Mouse (Mus musculus): ENCODE data around the gene Cntn6.

The Cntn6 gene

DNA sequence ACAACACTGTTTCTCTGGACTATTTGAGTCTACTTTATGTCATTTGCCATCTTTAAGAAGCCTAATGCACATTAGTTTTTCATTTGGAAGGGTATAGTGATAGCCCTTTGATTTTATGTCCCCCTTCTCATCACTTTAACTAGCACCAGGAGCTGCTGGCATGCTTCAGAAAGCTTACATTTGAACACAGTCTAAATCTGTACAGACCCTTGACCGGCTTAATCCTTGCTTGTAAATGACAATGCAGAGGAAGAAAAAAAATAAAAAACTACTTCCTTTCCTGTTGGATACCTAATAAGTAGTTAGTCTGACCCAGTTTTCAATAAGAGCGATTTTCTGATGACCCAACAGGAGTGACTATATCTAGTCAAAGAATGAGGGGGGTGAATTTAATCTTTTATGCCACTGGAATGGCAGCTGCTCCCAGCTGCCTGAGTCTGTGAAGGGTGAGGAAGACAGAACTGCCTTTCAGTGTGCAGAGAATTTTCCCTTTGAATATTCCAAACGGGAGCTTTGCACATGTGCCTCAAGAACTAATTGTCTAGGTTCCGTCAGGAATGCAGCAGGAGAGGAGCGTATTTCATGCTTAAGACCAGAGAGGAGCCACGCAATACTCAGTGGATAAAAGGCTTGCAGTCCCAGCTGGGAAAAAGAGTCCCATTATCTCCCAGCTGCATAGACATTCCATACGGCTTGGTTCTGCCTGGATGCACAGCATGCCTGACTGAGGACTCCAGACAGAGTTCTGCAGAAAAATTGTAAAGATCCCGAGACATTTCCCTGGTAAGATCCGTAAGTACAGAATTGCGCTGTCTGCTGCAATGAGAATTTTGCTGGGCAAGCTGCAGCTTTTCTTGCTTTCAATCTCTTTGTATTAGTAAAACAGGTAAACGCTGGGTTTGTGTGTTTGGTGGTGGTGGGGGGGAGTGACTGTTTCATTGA is at the start of gene Cntn6:
Gene Cntn6, plus strand, starts transcription at position 301 of the 942 bp plus-strand sequence.
- DNase-seq (ENCODE audit: low spot score) = peak; percentile 63

DNA sequence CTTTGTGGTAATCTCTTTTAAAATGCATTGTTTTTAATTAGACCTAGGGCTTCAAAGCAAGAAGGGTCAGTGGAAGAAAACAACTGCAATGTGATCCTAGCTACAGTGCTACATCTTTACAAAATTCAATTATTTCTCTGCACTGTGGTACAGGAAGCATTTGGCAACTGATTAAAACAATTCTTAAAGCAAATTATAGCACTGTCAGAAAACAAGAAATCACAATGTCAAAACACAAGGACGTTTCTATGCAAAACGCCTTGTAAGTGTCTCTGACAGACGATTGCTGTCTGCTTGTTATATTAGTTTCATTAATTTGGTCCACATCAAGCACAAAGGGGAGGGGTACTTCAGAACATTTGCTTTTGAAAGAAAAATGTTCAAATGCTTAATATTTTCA is 48.9 kb upstream of the Cntn6 start:
- no peak for DNase-seq (ENCODE audit: low spot score)

DNA sequence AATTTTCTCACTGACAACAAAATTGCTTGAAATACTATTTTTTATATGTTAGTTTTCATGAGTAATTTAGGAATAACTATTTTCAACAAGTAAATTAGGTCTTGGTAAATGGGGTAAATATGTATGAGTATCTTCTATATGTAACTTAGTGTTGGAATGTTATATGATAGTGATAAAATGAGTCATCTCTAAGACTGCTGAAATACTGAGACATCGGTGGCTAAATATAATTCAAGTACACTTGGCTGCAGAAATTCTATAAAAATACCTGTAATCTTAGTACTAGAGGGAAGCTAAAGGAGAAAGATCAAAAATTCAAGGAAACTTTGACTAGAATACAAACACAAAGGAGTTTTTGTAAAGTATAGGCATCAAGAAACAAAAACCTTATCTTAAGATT is 21.9 kb upstream of the Cntn6 start:
- no peak for DNase-seq (ENCODE audit: low spot score)

DNA sequence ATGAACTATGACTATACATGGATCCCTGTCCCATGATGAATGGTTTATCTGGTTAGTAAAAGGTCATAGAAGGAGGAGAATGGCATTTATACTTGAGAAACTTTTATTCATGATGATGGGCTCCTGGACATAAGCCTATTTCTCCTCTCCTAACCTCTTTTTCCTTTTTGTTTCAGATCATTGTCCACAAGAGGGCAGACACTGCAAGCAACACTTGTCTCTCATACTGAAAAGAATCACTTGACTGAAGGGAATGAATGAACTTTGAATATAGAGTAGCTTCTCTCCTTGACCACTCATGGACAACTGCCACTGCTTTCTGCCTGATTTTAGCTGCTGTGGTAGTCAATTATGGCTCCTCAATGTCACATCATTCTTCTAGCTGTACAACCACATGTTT is 13.3 kb upstream of the Cntn6 start:
- DNase-seq (ENCODE audit: low spot score) = peak; percentile 27

DNA sequence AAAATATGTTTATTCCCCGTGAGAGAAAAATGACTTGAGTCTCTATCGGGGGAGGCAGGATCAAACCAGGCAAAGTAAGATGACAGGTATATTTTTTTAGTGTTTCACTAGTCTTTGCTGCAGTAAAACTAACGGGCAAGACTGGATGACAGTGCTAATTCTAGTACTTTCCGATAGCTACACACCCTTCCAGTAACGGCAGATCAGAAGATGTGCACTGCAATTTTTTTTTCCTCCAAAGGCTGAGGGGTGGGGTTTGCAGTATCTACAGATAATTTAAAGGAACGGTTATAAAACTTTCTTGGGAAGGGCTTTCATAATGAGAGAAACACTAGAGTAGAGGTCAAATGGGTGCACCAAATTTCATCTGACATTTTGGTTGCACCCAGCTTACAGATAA is 869 bp downstream of the Cntn6 start:
- no peak for DNase-seq (ENCODE audit: low spot score)

DNA sequence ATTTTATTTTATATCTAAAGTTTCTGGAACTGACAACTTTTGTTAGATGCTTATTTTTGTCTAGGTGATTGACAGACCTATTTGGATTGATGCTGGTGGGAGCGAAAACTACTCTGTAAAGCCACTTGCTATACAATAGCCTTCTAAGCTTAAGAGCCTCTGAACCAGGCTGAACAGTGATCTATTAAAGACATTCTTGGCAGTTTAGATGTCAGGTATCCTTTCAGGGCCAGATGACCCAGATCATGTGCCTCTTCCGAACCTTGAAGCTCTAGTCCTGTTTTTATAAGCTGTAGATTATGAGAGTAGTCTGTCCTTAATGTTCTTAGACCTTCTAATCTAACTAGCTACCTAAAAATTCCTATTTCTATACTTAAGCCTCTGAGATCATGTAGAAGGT is 3.2 kb downstream of the Cntn6 start:
- DNase-seq (ENCODE audit: low spot score) = no peak

DNA sequence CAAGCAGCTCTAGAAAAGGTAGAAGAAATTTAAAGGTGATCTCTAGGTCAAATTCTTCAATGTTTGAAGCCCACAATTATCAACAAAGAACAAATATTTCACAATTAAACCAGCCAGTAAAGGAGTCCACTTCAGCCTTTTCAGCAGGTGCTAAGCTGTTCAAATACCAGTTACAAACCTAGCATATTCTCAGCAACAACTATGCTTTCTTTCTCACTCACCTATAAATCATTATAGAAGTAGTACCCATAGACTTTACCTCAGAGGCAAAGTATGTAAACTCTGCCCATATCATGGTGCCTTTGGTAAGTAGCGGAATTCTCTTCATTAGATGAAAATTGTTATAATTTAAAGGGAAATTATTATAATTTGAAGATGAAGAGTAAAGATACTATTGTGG is 71.4 kb downstream of the Cntn6 start:
- no peak for DNase-seq (ENCODE audit: low spot score)

DNA sequence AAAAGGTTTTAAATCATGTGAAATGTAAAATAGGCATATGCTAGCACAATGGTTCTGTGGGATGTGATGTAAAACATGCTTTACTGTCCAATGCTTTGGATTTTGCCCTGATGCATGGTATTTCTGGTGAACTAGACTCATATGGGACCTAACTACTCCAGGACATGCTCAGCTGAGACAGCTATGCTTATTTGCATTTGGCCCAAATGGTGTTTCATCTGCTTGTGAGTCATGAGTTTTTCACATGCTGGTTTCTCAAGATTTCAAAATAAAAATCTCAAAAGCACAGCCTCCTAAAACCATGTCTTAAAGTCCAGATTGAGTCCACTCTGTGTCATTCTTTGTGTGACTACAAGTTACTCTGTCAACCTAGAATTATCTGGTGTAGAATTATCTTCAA is 77.0 kb downstream of the Cntn6 start:
- no peak for DNase-seq (ENCODE audit: low spot score)

DNA sequence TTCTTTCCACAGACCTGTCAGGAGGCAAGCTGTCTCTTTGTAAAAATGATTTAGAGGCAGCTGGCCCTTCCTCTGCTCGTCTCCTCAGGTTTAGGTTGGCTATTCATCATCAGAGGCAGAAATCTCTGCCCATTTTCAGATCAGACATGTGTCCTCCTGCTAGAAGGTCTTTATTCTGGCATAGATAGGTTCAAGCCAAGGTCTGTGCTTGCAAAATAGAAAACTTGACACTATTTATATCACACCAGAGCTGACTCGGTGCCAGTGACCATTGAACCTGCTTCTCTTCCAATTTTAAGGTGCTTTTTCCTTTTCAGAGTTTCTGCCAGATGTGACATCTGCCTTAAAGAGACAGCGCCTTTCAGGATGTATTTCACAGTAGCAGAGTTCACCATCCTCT is 95.4 kb downstream of the Cntn6 start:
- DNase-seq (ENCODE audit: low spot score) = no peak

DNA sequence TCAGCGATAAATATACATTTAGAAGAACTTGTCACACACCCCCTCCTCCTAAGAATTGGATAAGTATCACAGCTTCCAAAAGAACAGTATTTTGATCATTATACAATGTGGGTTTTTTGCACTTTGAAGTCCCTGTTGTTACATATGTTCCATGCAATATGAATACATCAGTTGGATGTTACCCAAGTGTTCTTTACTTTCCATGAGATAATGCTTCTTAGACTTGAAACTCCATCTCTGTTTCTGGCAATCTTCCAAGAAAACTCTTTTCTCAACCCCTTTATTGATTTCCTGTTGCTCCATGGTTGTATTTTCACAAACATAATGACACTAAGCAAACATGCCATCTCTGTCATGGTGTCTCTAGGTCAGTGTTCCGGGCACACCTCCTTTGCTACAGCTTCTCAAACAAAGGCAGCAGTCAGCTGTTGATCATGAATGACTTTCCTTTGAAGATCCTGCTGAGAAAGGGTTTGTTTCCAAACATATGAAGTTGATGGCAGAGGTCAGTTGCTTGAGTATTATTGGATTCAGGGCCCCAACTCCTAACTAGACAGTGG is 108.3 kb downstream of the Cntn6 start:
- DNase-seq (ENCODE audit: low spot score) = no peak

DNA sequence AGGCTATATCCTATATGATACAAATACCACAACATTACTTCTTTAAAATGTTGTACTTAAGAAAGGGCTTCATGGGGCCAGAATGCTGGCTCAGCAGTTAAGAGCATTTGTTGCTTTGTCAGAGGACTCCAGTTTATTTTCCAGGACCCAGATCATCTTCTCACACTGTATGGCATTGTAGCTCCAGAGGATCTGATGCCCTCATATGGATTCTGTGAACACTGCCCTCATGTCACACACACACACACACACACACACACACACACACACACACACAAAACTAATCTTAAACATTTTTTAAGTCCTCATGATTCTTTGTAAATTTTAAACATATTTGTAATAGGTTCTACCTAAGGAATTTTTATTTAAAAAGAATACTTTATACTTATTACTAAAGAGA is 110.3 kb downstream of the Cntn6 start:
- no peak for DNase-seq (ENCODE audit: low spot score)

DNA sequence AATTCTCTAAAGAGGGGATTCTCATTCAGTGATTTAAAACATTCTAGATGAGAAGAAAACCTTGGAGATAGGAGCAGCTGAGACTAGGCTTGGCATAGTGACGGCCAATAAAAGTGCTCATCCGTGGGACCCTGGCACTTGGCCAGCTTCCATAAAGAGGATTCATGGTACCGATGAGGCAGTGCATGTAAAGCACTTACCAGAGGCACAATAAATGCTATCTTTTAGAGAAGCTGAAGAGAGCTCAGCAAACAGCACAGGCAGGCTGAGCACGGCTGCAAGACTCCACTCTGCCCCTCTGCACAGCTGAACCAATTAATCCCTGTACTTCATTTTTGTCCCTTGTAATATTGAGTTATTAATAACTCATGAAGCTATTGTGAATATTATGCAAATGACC is 110.8 kb downstream of the Cntn6 start:
- no peak for DNase-seq (ENCODE audit: low spot score)

DNA sequence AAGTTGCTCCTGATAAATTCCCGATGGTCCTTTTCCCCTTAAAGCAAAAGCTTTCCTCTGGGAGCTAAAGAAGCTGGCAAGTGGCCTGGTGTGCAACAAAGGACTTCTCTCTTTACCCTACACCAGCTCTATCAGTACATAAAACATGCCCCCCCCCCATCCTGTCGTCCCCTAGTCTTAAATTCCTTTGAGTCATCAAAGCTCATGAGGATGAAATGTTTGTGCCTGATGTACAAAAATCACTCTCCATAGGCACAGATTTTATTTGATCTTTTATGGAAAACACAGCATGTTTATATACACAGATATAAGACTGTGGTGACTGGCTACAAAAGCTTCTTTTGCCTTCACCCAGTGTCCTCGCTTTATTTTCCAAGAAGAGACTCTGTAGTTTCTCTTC is 112.6 kb downstream of the Cntn6 start:
- no peak for DNase-seq (ENCODE audit: low spot score)

DNA sequence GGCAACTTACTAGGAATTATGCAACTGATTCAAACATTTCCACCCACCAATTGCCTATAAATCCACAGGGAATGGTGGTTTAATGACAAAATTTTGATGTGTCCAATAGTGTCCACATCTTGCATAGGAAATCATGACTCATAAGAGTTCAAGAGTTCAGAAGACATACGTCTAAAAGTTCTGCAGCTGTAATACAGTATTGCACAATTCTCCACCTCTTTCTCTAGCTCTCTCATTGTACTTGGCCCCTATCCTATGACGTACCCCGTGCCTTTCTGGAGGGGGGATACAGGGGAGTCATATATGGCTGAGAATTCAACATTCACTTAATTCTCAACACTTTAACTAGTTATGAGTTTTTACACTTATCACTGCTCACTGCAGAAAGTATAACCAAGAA is 160.9 kb downstream of the Cntn6 start:
- DNase-seq (ENCODE audit: low spot score) = no peak

DNA sequence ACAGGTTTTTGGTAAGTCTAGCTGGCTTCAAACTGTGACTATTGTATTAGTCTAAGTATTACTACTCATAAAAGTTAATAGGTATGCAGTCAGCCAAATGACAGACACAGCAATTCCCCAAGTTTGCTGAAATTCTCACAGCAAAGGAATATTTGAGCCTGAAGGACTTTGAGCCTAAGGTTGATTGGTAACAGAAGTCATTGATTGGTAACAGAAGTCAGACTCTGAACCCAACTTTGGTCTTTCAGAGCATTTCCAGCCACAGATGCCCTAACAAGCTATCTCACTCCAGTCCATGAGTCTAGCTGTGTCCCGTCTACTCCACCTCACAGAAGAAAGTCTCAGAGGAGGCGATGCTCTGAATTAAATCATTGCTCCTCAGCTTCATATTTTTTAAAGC is 176.1 kb downstream of the Cntn6 start:
- DNase-seq (ENCODE audit: low spot score) = no peak

DNA sequence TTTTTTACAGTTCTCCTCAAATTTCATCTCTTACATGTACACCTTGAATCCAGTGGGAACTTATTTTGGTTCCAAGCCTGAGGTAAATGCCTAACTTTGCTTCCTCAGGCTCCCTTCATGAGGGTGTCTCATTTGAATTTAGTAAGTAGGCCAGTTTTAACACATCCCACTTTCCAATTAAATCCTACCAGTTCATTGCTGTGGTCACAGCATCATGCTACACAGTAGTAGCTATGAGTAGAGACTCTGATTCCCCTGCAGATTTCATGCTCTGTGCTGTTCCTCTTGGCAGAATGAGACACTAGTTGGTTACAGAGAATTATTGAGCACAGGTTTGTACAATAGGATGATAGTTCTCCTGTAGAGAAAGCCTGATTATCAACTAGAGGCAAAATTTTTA is 181.7 kb downstream of the Cntn6 start:
- DNase-seq (ENCODE audit: low spot score) = no peak

DNA sequence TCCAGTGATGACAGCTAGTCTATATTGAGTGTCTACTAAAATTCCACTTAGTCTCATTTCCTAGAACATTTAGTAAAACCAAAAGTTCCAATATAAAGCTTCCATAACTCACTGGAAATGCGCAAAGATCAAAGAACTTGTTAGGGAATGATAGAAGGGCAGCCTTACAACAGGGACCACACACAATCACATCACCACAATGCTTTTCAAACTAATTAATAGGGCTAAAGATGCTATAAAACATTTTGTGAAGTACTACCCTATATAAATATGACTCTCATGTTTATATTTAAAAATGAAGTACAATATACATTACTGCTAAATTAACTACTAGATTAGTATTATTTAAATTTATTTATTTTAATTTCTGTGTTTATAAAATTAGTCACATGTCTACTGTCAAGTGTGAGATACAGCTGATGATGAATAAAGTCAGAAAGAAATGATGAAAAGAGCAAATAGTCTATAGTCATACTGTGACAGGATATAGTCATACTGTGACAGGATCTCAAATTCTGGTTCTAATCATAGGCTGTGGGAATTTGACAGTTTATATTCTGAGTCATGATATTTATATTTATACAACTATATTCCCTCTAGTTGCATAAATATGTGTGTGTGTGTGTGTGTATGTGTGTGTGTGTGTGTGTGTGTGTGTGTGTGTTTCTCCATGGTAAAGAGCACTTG is 187.4 kb downstream of the Cntn6 start:
- DNase-seq (ENCODE audit: low spot score) = no peak

DNA sequence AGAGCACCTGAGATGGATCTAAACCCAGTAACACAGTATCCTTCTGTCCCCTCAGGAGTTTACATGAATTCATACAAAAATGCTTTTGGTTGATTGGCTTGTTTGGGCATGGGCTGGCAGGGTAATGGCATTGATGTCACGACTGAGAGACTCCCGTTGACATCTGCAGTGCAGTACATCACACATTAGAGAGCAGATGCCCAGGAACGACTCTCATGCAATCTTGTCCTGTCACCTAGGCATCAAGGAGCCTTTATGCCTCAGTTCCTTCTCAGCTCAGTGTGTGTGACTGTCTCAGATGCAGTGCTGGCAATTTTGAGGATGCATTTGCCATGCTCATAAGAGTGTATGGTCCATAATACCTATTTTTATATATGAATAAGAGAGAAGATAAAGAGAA is 195.4 kb downstream of the Cntn6 start:
- DNase-seq (ENCODE audit: low spot score) = no peak

DNA sequence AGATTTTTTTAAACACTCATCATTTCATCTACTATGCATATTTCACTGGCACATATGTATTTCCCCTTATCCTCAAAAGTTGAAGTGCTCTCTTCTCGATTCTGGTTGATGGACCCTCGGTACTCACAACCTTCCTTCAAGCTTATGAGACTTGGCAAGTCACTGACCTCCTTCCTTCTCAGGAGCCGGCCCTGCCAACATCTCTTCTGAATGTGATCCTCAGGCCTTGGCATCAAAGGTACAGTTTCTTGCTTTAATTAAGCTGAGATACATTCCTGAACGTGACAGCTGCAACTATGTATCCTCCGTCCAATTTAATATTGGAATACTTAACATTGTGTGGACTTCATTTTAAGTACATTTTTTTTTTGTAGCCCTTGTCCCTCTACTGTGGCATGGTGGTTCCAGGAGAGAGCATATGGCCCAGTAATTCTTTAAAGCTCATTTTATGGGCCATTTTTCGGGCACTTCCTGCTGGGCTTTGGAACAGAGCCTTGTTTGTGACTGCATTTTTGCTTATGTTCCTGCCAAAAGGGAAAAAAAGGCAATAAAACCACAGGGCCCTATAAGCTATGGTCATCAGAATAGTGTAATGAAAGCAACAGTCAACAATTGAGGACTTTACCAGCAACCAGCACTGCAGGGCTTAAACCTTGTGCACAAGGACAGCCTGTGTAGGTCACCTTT is 196.0 kb downstream of the Cntn6 start:
- DNase-seq (ENCODE audit: low spot score) = no peak

DNA sequence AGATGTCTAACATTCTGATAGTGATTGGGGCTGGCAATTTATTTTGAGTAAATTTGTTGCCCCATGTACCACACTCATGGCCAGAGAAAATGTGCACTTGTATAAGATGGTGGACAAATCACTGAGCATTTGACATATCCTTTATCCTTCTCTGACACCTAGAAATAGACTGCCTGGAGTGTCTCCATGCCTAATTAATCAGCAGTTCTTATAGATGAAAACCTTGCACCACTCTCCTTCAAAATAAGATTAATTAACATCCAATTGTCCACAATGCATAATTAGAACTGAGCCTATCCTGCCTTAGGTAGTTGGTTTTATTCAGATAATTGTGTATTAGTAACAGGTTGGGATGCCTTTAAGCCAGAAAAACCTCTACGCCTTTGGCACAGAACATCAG is 236.0 kb downstream of the Cntn6 start:
- no peak for DNase-seq (ENCODE audit: low spot score)

DNA sequence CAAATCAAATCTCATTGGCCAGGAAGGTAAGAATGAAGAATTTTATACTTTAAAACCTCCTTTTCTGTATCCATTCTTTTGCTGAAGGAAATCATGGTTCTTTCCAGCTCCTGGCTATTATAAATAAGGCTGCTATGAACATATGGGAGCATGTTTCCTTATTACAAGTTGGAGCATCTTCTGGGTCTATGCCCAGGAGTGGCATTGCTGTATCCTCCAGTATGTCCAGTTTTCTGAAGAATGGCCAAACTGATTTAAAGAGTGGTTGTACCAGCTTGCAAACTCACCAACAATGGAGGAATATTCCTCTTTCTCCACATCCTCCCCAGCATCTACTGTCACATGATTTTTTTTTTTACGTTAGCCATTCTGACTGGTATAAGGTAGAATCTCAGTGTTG is 241.7 kb downstream of the Cntn6 start:
- DNase-seq (ENCODE audit: low spot score) = no peak

DNA sequence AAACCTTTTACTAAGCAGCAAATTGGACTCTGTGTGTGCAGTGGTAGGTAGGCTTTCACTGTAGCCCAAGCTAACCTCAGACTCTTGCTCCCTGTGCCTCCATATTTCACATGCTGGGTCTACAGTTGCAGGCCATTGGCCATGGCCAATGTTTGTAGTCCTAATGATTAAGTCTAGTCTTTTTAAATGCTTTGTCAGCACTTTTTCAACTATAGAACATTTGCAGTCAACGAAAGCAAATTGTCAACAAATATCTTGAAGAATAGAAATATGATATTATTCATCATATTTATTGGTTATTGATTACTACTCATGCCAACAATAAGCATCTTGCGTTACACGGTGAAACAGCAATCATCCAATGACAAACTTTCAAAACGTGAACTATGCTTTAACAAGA is 246.4 kb downstream of the Cntn6 start:
- no peak for DNase-seq (ENCODE audit: low spot score)

DNA sequence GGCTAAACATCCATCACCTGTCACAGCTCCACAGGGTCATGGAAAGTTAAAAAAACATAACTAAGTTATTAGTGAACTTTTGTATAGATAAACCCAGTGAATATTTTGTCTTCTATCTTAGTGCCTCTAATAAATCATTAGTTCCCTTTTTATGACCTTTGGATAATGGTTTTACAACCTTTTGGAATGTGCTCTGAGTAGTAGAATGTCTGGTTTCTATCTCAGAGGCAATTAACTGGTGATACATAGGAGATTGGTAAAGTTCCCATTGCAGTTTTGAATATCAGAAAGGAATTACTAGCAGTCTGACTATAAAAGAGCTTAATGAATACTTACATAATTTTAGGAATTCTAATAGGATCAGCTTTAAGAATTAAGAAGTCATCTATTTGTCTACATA is 265.5 kb downstream of the Cntn6 start:
- no peak for DNase-seq (ENCODE audit: low spot score)

Data from embryo, embryonic 10 days (tissue).